Mouse (Mus musculus) CH12.LX (cell line): ENCODE data around the gene Ptprd. TPM values are rescaled to one million over a fixed set of nuclear protein-coding genes. Genes with fewer than 3 reads are reported as not detected.

Experiments
- DNase-seq: peaks from one replicate; pipeline ENCODE4 v3.0.0-alpha.2; 2013; ENCODE audit errors: extremely low read depth
- H3K27ac ChIP-seq: 2 replicates; pipeline ENCODE4 v1.5.1; 2012; ENCODE audit warnings: low read depth, mild to moderate bottlenecking, control low read depth, moderate library complexity; ENCODE audit not compliant: insufficient read depth
- H3K27me3 ChIP-seq: replicated peaks from 2 replicates; pipeline ENCODE3; 2012; ENCODE audit warnings: inconsistent platforms
- H3K36me3 ChIP-seq, 2 experiments: replicated peaks in 1 of 2; 2 replicates each; pipeline versions ENCODE3 to v1.6.1; 2012; ENCODE audit warnings: inconsistent platforms in 1 of 2, low read length in 1 of 2, mild to moderate bottlenecking in 1 of 2, mixed read lengths in 1 of 2, moderate library complexity in 1 of 2; ENCODE audit not compliant: control insufficient read depth in 1 of 2, insufficient read depth in 1 of 2
- H3K4me1 ChIP-seq, 2 experiments: 2 replicates each; pipeline ENCODE4 v1.6.1; 2012; ENCODE audit warnings: inconsistent platforms in 1 of 2, moderate library complexity in 1 of 2; ENCODE audit not compliant: insufficient read depth in 2 of 2, control insufficient read depth in 1 of 2
- H3K4me2 ChIP-seq: 2 replicates; pipeline ENCODE4 v1.6.1; 2012; ENCODE audit warnings: low read depth, mild to moderate bottlenecking, control low read depth; ENCODE audit not compliant: poor library complexity, insufficient read depth, severe bottlenecking
- H3K4me3 ChIP-seq, 3 experiments: fragments of 150-350 bp in 1 of 3; sonication (generic) in 1 of 3; replicated peaks in 1 of 3; 2 replicates each; pipeline versions ENCODE3 to v1.5.1; 2011 to 2012; ENCODE audit warnings: low read depth in 2 of 3, low read length in 2 of 3, mild to moderate bottlenecking in 2 of 3, moderate library complexity in 2 of 3, control low read depth in 1 of 3, improper control_type of control experiment in 1 of 3, inconsistent platforms in 1 of 3, mixed read lengths in 1 of 3; ENCODE audit not compliant: poor library complexity in 1 of 3
- H3K79me2 ChIP-seq: replicated peaks from 2 replicates; pipeline ENCODE4 v1.6.1; 2012; ENCODE audit warnings: mild to moderate bottlenecking, moderate library complexity; ENCODE audit not compliant: control insufficient read depth, poor library complexity, insufficient read depth, severe bottlenecking; ENCODE audit errors: extremely low read depth
- H3K9ac ChIP-seq: 2 replicates; pipeline ENCODE4 v1.6.1; 2012; ENCODE audit warnings: low read depth, mild to moderate bottlenecking, control low read depth, moderate library complexity; ENCODE audit not compliant: insufficient read depth
- H3K9me3 ChIP-seq: replicated peaks from 2 replicates; pipeline ENCODE3; 2012; ENCODE audit warnings: low read length, inconsistent platforms, mixed read lengths
- CHD1 ChIP-seq: IDR thresholded peaks from 2 replicates; pipeline ENCODE4 v1.6.1; 2012; ENCODE audit warnings: low read depth, low read length, improper control_type of control experiment, inconsistent platforms
- CHD2 ChIP-seq: IDR thresholded peaks from 2 replicates; pipeline ENCODE4 v1.6.1; 2011; ENCODE audit warnings: low read length, improper control_type of control experiment
- CTCF ChIP-seq, 2 experiments: IDR thresholded peaks in 1 of 2; conservative IDR thresholded peaks in 1 of 2; 2 replicates each; pipeline ENCODE4 v1.5.1; 2011 to 2012; ENCODE audit warnings: low read depth in 2 of 2, low read length in 2 of 2, improper control_type of control experiment in 1 of 2, inconsistent platforms in 1 of 2, mild to moderate bottlenecking in 1 of 2, moderate library complexity in 1 of 2
- E2F4 ChIP-seq: IDR thresholded peaks from 2 replicates; pipeline ENCODE4 v1.6.1; 2011; ENCODE audit warnings: low read depth, low read length, improper control_type of control experiment; ENCODE audit not compliant: insufficient replicate concordance
- ELF1 ChIP-seq: IDR thresholded peaks from 2 replicates; pipeline ENCODE4 v1.6.1; 2014; ENCODE audit warnings: low read depth, mild to moderate bottlenecking, inconsistent platforms, low read length, improper control_type of control experiment
- ETS1 ChIP-seq: conservative IDR thresholded peaks from 2 replicates; pipeline ENCODE4 v1.6.1; 2012; ENCODE audit warnings: low read depth, mild to moderate bottlenecking, inconsistent platforms, low read length, improper control_type of control experiment, moderate library complexity
- GABPA ChIP-seq: IDR thresholded peaks from 2 replicates; pipeline ENCODE4 v1.6.1; 2012; ENCODE audit warnings: low read depth, low read length, improper control_type of control experiment, inconsistent platforms; ENCODE audit not compliant: insufficient replicate concordance
- HCFC1 ChIP-seq: IDR thresholded peaks from 2 replicates; pipeline ENCODE4 v1.6.1; 2012; ENCODE audit warnings: low read depth, mild to moderate bottlenecking, inconsistent platforms, low read length, improper control_type of control experiment
- IRF4 ChIP-seq: IDR thresholded peaks from 2 replicates; pipeline ENCODE4 v1.6.1; 2014; ENCODE audit warnings: low read depth, mild to moderate bottlenecking, inconsistent platforms, low read length, improper control_type of control experiment
- KAT2A ChIP-seq: IDR thresholded peaks from 2 replicates; pipeline ENCODE4 v1.6.1; 2012; ENCODE audit warnings: low read length, improper control_type of control experiment, inconsistent platforms; ENCODE audit not compliant: insufficient replicate concordance
- MAFK ChIP-seq: IDR thresholded peaks from 2 replicates; pipeline ENCODE4 v1.6.1; 2011; ENCODE audit warnings: low read length, improper control_type of control experiment; ENCODE audit not compliant: insufficient replicate concordance
- MAX ChIP-seq: IDR thresholded peaks from 2 replicates; pipeline ENCODE4 v1.6.1; 2011; ENCODE audit warnings: low read length, improper control_type of control experiment
- MEF2A ChIP-seq: IDR thresholded peaks from 2 replicates; pipeline ENCODE4 v1.6.1; 2014; ENCODE audit warnings: low read depth, mild to moderate bottlenecking, inconsistent platforms, low read length, improper control_type of control experiment, borderline replicate concordance
- MYC ChIP-seq: IDR thresholded peaks from 2 replicates; pipeline ENCODE4 v1.6.1; 2011; ENCODE audit warnings: low read depth, mild to moderate bottlenecking, improper control_type of control experiment, low read length
- NELFE ChIP-seq: IDR thresholded peaks from 2 replicates; pipeline ENCODE4 v1.6.1; 2011; ENCODE audit warnings: low read depth, low read length, improper control_type of control experiment
- PAX5 ChIP-seq: IDR thresholded peaks from 2 replicates; pipeline ENCODE4 v1.6.1; 2012; ENCODE audit warnings: low read length, inconsistent platforms, mixed read lengths
- POLR2A ChIP-seq: IDR thresholded peaks from 2 replicates; pipeline ENCODE4 v1.6.1; 2011; ENCODE audit warnings: low read depth, mild to moderate bottlenecking, improper control_type of control experiment, low read length
- POLR2AphosphoS2 ChIP-seq: IDR thresholded peaks from 2 replicates; pipeline ENCODE4 v1.6.1; 2011; ENCODE audit warnings: low read depth, low read length, improper control_type of control experiment
- RAD21 ChIP-seq: IDR thresholded peaks from 2 replicates; pipeline ENCODE4 v1.6.1; 2011; ENCODE audit warnings: low read depth, mild to moderate bottlenecking, low read length, improper control_type of control experiment, moderate library complexity
- RCOR1 ChIP-seq: conservative IDR thresholded peaks from 2 replicates; pipeline ENCODE4 v1.6.1; 2012; ENCODE audit warnings: low read depth, mild to moderate bottlenecking, inconsistent platforms, low read length, improper control_type of control experiment
- SIN3A ChIP-seq: IDR thresholded peaks from 2 replicates; pipeline ENCODE4 v1.6.1; 2012; ENCODE audit warnings: low read length, improper control_type of control experiment, inconsistent platforms
- SMC3 ChIP-seq: IDR thresholded peaks from 2 replicates; pipeline ENCODE4 v1.6.1; 2011; ENCODE audit warnings: low read depth, low read length, improper control_type of control experiment
- TBP ChIP-seq: conservative IDR thresholded peaks from 2 replicates; pipeline ENCODE4 v1.6.1; 2011; ENCODE audit warnings: low read depth, low read length, improper control_type of control experiment
- TCF12 ChIP-seq: IDR thresholded peaks from 2 replicates; pipeline ENCODE4 v1.6.1; 2014; ENCODE audit warnings: low read depth, mild to moderate bottlenecking, inconsistent platforms, low read length, improper control_type of control experiment
- UBTF ChIP-seq: IDR thresholded peaks from 2 replicates; pipeline ENCODE4 v1.6.1; 2012; ENCODE audit warnings: low read depth, mild to moderate bottlenecking, inconsistent platforms, low read length, improper control_type of control experiment, moderate library complexity
- USF1 ChIP-seq: IDR thresholded peaks from 2 replicates; pipeline ENCODE4 v1.6.1; 2014; ENCODE audit warnings: low read depth, mild to moderate bottlenecking, inconsistent platforms, low read length, improper control_type of control experiment
- ZC3H11A ChIP-seq: IDR thresholded peaks from 2 replicates; pipeline ENCODE4 v1.6.1; 2012; ENCODE audit warnings: low read depth, mild to moderate bottlenecking, inconsistent platforms, low read length, improper control_type of control experiment
- dilution Hi-C: fragments of 300-500 bp; cut with MboI; formaldehyde crosslinking; loops from 2 replicates; pipeline ENCODE4 v1.14.3; 2020; ENCODE audit warnings: low sequenced_read_pairs; ENCODE audit not compliant: extremely low pct_unique_long_range_greater_than_20kb, extremely low pct_ligation_motif_present
- in situ Hi-C: fragments of 300-500 bp; cut with MboI; formaldehyde crosslinking; loops from 3 replicates; pipeline ENCODE4 v1.14.3; 2019; ENCODE audit warnings: low sequenced_read_pairs, low pct_ligation_motif_present, low pct_unique_long_range_greater_than_20kb, mixed read lengths
- polyA plus RNA-seq: library from polyadenylated mRNA; unstranded; fragments of >175 nt; gene quantifications from 2 replicates; pipeline ENCODE4 v1.2.1, GENCODE M21; 2012; ENCODE audit warnings: low read depth; ENCODE audit not compliant: insufficient read length
- total RNA-seq, 2 experiments: library from RNA; depleted of rRNA; stranded (reverse); fragments of 300-350 nt in 1 of 2; fragments of >200 nt in 1 of 2; gene quantifications; 2 replicates each; pipeline ENCODE4 v1.2.3; 2012 to 2014

Gene Ptprd
- total and polyA plus RNA-seq, 3 experiments: not detected

DNA sequence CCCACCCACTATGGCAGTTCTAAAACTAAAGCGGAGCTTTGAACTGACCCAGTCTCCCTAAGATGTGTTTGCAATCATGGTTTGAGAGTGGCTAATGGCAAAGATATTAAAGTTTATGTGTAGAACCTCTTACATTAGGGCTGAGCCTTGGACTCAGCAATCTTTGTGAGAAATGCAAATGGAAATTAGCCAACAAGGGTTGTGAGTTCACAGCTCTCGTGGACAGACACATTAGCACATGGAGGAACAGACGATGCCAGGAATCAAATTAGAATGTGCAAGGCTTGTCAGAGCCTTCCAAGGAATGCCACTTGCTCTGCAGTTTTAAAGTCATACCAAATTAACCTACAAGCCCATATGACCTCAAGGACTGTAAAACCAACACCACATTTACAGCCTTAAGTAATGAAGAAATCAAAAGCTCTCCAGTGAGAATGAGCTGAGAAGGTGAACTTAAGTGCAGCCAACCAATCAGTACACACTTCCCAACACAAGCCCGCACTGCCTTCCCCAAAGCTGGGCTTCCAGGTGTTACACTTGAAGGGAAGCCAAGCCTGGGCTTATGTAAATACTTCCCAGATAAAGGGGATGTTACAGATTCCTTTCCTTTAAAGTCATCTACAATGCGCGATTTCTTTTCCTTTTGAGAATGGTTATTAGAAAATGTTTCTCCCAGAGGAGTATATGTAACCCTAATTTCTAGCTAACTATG, 2258.3 kb downstream of the Ptprd start:
- no peak overlapping the region for H3K27ac ChIP-seq
- in situ Hi-C loops: no loop called here
- dilution Hi-C loops: no loop called here
- H3K27me3 ChIP-seq: no peaks in the 10 kb centered on the region
- H3K79me2 ChIP-seq: no peaks in the 10 kb centered on the region
- no peak overlapping the region for H3K4me2 ChIP-seq
- H3K9me3 ChIP-seq: peaks cover 39% of the 10 kb centered on the region
- no peak for DNase-seq
- H3K4me3 ChIP-seq: no peak overlapping the region
- H3K36me3 ChIP-seq: no peaks in the 10 kb centered on the region
- no peak overlapping the region for H3K9ac ChIP-seq
- no peaks in the 10 kb centered on the region for H3K4me1 ChIP-seq
- no peak for TF ChIP-seq ETS1
- TF ChIP-seq PAX5: no peak
- no peak for TF ChIP-seq MAX
- TF ChIP-seq USF1: no peak
- TF ChIP-seq TCF12: no peak
- TF ChIP-seq ZC3H11A: no peak
- no peak for TF ChIP-seq MAFK
- TF ChIP-seq POLR2A: no peak
- TF ChIP-seq MYC: no peak
- TF ChIP-seq SMC3: no peak
- no peak for TF ChIP-seq UBTF
- no peak for TF ChIP-seq HCFC1
- no peak for TF ChIP-seq NELFE
- TF ChIP-seq POLR2AphosphoS2: no peak
- TF ChIP-seq MEF2A: no peak

DNA sequence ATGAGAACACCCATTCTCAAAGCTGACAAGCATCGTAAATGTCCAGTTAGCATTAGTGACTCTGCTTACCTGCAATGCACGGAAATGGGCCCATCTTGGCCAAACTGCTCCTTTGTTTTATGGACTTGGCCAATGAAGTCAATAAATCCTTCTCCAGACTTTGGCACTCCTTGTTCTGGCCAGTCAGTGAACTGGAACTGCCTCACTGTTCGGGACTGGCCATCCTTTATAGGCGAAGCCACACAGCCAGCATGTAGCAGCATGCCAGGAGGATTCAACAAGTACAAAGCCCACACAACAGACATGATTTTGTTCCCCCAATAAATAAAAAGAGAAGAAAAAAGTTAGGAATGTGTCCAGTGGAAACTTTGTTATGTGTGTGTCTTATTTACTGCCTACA, 2261.2 kb downstream of the Ptprd start:
- H3K27ac ChIP-seq: no peak overlapping the region
- TF ChIP-seq MYC (no peak), CTCF (conservative IDR thresholded peaks at IDR 0.05 in 1 of 2, IDR thresholded peaks at IDR 0.05 in 1 of 2; ENCODE audit: low read depth in 2 of 2, low read length in 2 of 2) (no peak), CHD1 (no peak), HCFC1 (no peak), RAD21 (no peak), POLR2A (no peak), TBP (no peak), MAX (no peak), E2F4 (no peak), CHD2 (no peak), IRF4 (no peak), KAT2A (no peak), SIN3A (no peak), ELF1 (no peak), RCOR1 (no peak), GABPA (no peak), PAX5 (no peak)
- no peaks in the 10 kb centered on the region for H3K27me3 ChIP-seq
- DNase-seq: no peak
- no peak overlapping the region for H3K4me3 ChIP-seq
- no peaks in the 10 kb centered on the region for H3K4me1 ChIP-seq
- dilution Hi-C loops (no loop called here), in situ Hi-C loops (no loop called here)
- no peak overlapping the region for H3K4me2 ChIP-seq
- no peaks in the 10 kb centered on the region for H3K79me2 ChIP-seq
- H3K36me3 ChIP-seq: no peaks in the 10 kb centered on the region
- H3K9me3 ChIP-seq: peaks cover 33% of the 10 kb centered on the region
- H3K9ac ChIP-seq: no peak overlapping the region
